Mouse (Mus musculus): ENCODE measurements around the gene Klc1.

GRCm38 (mm10) chr12:111845953-111846352, 87.3 kb downstream of the Klc1 start:
- TF ChIP-seq CTCF (IDR thresholded peaks at IDR 0.05; ENCODE audit: extremely low read depth, insufficient read depth, low read length) (no peak), POLR2A (IDR thresholded peaks at IDR 0.05; ENCODE audit: extremely low read depth, insufficient read depth, low read length) (no peak)
